ENCODE assay signal across 13 mouse cellular contexts in genomic region chr14:87426297-87426922, GRCm38 (mm10). TPM values are rescaled to one million over a fixed set of nuclear protein-coding genes. Genes with fewer than 3 reads are reported as not detected.
DNase-seq lines count a peak whose midpoint lies in the region; ATAC-seq lines count a peak whose summit lies in the region.
"Had no signal": no experiment of that assay in that cellular context is flagged by ENCODE, and none has a peak within 500 bp of the region (broad histone marks: within the 10 kb centered on the region; RNA-seq: fewer than 3 reads in every experiment).

No protein-coding gene starts in this region.

- no peak overlapping the region for H3K9ac ChIP-seq in embryonic facial prominence, embryonic 14.5 days (ENCODE audit: low read depth, low read length)
- no peak overlapping the region for H3K9ac ChIP-seq in limb, embryonic 12.5 days (replicated peaks)
- no peak overlapping the region for H3K9ac ChIP-seq in liver, embryonic 16.5 days (ENCODE audit: low read depth, low read length)
- H3K9ac ChIP-seq in forebrain, embryonic 16.5 days (replicated peaks; ENCODE audit: low read depth, low read length), result no peak overlapping the region
- H3K9ac ChIP-seq: hindbrain, embryonic 12.5 days had no signal

- no peak for DNase-seq in embryonic facial prominence, embryonic 14.5 days (ENCODE audit: low spot score)
- no peak for DNase-seq in embryonic facial prominence, embryonic 10.5 days (ENCODE audit: low spot score)
- DNase-seq in limb, embryonic 10.5 days (ENCODE audit: low spot score), result no peak
- DNase-seq in brain, adult 2 months (ENCODE audit: low read depth, low spot score), result peak; percentile 28
- no peak for DNase-seq in right cerebral cortex, postnatal 14 days
- DNase-seq: gastrocnemius, adult 2 months; kidney, adult 2 months; lung, postnatal 36 days had no signal

- no peaks in the 10 kb centered on the region for H3K36me3 ChIP-seq in embryonic facial prominence, embryonic 14.5 days (ENCODE audit: control insufficient read depth, insufficient read depth, low read length)
- H3K36me3 ChIP-seq in embryonic facial prominence, embryonic 10.5 days (replicated peaks), result no peaks in the 10 kb centered on the region; the same call in 1 of the 2 replicates
- H3K36me3 ChIP-seq in limb, embryonic 12.5 days, result no peaks in the 10 kb centered on the region
- H3K36me3 ChIP-seq in limb, embryonic 10.5 days, result no peaks in the 10 kb centered on the region
- H3K36me3 ChIP-seq in liver, embryonic 16.5 days (ENCODE audit: control insufficient read depth, insufficient read depth), result no peaks in the 10 kb centered on the region
- no peaks in the 10 kb centered on the region for H3K36me3 ChIP-seq in forebrain, embryonic 16.5 days (ENCODE audit: control insufficient read depth, insufficient read depth)
- H3K36me3 ChIP-seq: forebrain, embryonic 10.5 days; hindbrain, embryonic 12.5 days had no signal

- H3K27me3 ChIP-seq in embryonic facial prominence, embryonic 14.5 days (replicated peaks; ENCODE audit: control insufficient read depth, insufficient read depth, low read length), result no peaks in the 10 kb centered on the region
- H3K27me3 ChIP-seq in embryonic facial prominence, embryonic 10.5 days (replicated peaks; ENCODE audit: low read depth, poor library complexity, severe bottlenecking), result no peaks in the 10 kb centered on the region
- no peaks in the 10 kb centered on the region for H3K27me3 ChIP-seq in limb, embryonic 12.5 days
- no peaks in the 10 kb centered on the region for H3K27me3 ChIP-seq in limb, embryonic 10.5 days (ENCODE audit: low read depth, poor library complexity, severe bottlenecking)
- no peaks in the 10 kb centered on the region for H3K27me3 ChIP-seq in liver, embryonic 16.5 days (ENCODE audit: control insufficient read depth, insufficient read depth, low read depth, low read length)
- no peaks in the 10 kb centered on the region for H3K27me3 ChIP-seq in forebrain, embryonic 16.5 days (replicated peaks; ENCODE audit: control insufficient read depth, insufficient read depth, low read length)
- H3K27me3 ChIP-seq: hindbrain, embryonic 12.5 days had no signal

- no peak overlapping the region for H3K4me3 ChIP-seq in embryonic facial prominence, embryonic 14.5 days (ENCODE audit: low read depth, low read length)
- no peak overlapping the region for H3K4me3 ChIP-seq in embryonic facial prominence, embryonic 10.5 days
- H3K4me3 ChIP-seq in limb, embryonic 12.5 days (replicated peaks), result no peak overlapping the region
- no peak overlapping the region for H3K4me3 ChIP-seq in limb, embryonic 10.5 days
- H3K4me3 ChIP-seq in liver, embryonic 16.5 days (ENCODE audit: low read depth, low read length), result no peak overlapping the region
- no peak overlapping the region for H3K4me3 ChIP-seq in forebrain, embryonic 16.5 days (replicated peaks; ENCODE audit: low read length)
- H3K4me3 ChIP-seq: forebrain, embryonic 10.5 days; gastrocnemius, adult 2 months; hindbrain, embryonic 12.5 days had no signal

- WGBS in embryonic facial prominence, embryonic 14.5 days, result 60% methylated on average over 7 of the region's 7 CpGs
- WGBS in embryonic facial prominence, embryonic 10.5 days, result 72% methylated on average over 7 of the region's 7 CpGs
- 68% methylated on average over 7 of the region's 7 CpGs for WGBS in limb, embryonic 12.5 days
- WGBS in limb, embryonic 10.5 days, result 66% methylated on average over 7 of the region's 7 CpGs
- 33% methylated on average over 7 of the region's 7 CpGs for WGBS in liver, embryonic 16.5 days (ENCODE audit: insufficient replicate concordance)
- 78% methylated on average over 7 of the region's 7 CpGs for WGBS in forebrain, embryonic 16.5 days

- peaks cover 3% of the 10 kb centered on the region for H3K4me1 ChIP-seq in embryonic facial prominence, embryonic 14.5 days (ENCODE audit: control insufficient read depth, insufficient read depth, low read length)
- H3K4me1 ChIP-seq in embryonic facial prominence, embryonic 10.5 days, result peaks cover 18% of the 10 kb centered on the region
- peaks cover 36% of the 10 kb centered on the region for H3K4me1 ChIP-seq in limb, embryonic 12.5 days (replicated peaks)
- peaks cover 12% of the 10 kb centered on the region; the same call in 1 of the 2 replicates for H3K4me1 ChIP-seq in limb, embryonic 10.5 days
- H3K4me1 ChIP-seq in liver, embryonic 16.5 days (ENCODE audit: control insufficient read depth, low read depth, low read length), result peaks cover 16% of the 10 kb centered on the region
- H3K4me1 ChIP-seq in forebrain, embryonic 16.5 days (replicated peaks; ENCODE audit: control insufficient read depth, insufficient read depth, low read length), result no peaks in the 10 kb centered on the region
- H3K4me1 ChIP-seq: hindbrain, embryonic 12.5 days had no signal

- H3K4me2 ChIP-seq in embryonic facial prominence, embryonic 14.5 days (ENCODE audit: low read depth, low read length), result no peak overlapping the region
- no peak overlapping the region for H3K4me2 ChIP-seq in limb, embryonic 12.5 days
- H3K4me2 ChIP-seq in liver, embryonic 16.5 days (ENCODE audit: low read depth, low read length), result peak overlapping the region; percentile 38
- H3K4me2 ChIP-seq in forebrain, embryonic 16.5 days (ENCODE audit: low read length), result no peak overlapping the region
- H3K4me2 ChIP-seq: hindbrain, embryonic 12.5 days had no signal

- ATAC-seq in embryonic facial prominence, embryonic 14.5 days (ENCODE audit: low read depth), result peak; percentile 55; the same call in 1 of the 2 replicates
- ATAC-seq in limb, embryonic 12.5 days (ENCODE audit: insufficient number of reproducible peaks, insufficient read depth, low FRiP score, low TSS enrichment, low read depth), result 0 out of 2 replicates have a peak, but pooled peaks have one; percentile 58
- peak; percentile 88 for ATAC-seq in liver, embryonic 16.5 days (ENCODE audit: low read depth)
- ATAC-seq in forebrain, embryonic 16.5 days, result no peak

- H3K27ac ChIP-seq in embryonic facial prominence, embryonic 14.5 days (replicated peaks; ENCODE audit: low read depth, low read length), result no peak overlapping the region
- no peak overlapping the region for H3K27ac ChIP-seq in embryonic facial prominence, embryonic 10.5 days (replicated peaks)
- H3K27ac ChIP-seq in limb, embryonic 12.5 days, result no peak overlapping the region
- H3K27ac ChIP-seq in limb, embryonic 10.5 days, result no peak overlapping the region
- peak overlapping the region; percentile 71 for H3K27ac ChIP-seq in liver, embryonic 16.5 days (ENCODE audit: low read length)
- no peak overlapping the region for H3K27ac ChIP-seq in forebrain, embryonic 16.5 days (ENCODE audit: low read length)
- H3K27ac ChIP-seq: forebrain, embryonic 10.5 days; gastrocnemius, adult 2 months; hindbrain, embryonic 12.5 days had no signal

- H3K9me3 ChIP-seq in embryonic facial prominence, embryonic 14.5 days (ENCODE audit: control insufficient read depth, low read length), result no peaks in the 10 kb centered on the region
- H3K9me3 ChIP-seq in embryonic facial prominence, embryonic 10.5 days, result no peaks in the 10 kb centered on the region
- H3K9me3 ChIP-seq in limb, embryonic 12.5 days, result no peaks in the 10 kb centered on the region
- H3K9me3 ChIP-seq in limb, embryonic 10.5 days (replicated peaks), result no peaks in the 10 kb centered on the region
- no peaks in the 10 kb centered on the region for H3K9me3 ChIP-seq in liver, embryonic 16.5 days (replicated peaks; ENCODE audit: control insufficient read depth, low read length)
- H3K9me3 ChIP-seq in forebrain, embryonic 16.5 days (ENCODE audit: control insufficient read depth, low read length), result no peaks in the 10 kb centered on the region
- H3K9me3 ChIP-seq: forebrain, embryonic 10.5 days; hindbrain, embryonic 12.5 days had no signal

RNA-seq across cellular contexts. Expression of gene Tdrd3, which starts 10.0 kb away (rescaled TPM):
- 37.0 and 40.7 TPM in 2 replicates for polyA plus RNA-seq in embryonic facial prominence, embryonic 14.5 days (2014; fragmentation: Nextera tagmentation; extraction: Ambion mirVana)
- polyA plus RNA-seq in embryonic facial prominence, embryonic 10.5 days (2016; fragmentation: Nextera tagmentation; extraction: Ambion mirVana), result 34.3 and 38.0 TPM in 2 replicates
- polyA plus RNA-seq in limb, embryonic 12.5 days (2016; fragmentation: Nextera tagmentation; extraction: Ambion mirVana), result 41.5 and 46.5 TPM in 2 replicates
- polyA plus RNA-seq in limb, embryonic 10.5 days (2016; fragmentation: Nextera tagmentation; extraction: Ambion mirVana), result 25.2 and 31.6 TPM in 2 replicates
- 7.0 and 7.1 TPM in 2 replicates for polyA plus RNA-seq in liver, embryonic 16.5 days (2015; fragmentation: Nextera tagmentation; extraction: Ambion mirVana)
- 60.5 and 68.4 TPM in 2 replicates for polyA plus RNA-seq in forebrain, embryonic 16.5 days (2015; fragmentation: Nextera tagmentation; extraction: Ambion mirVana)
